Mouse (Mus musculus) CH12.LX (cell line): ENCODE measurements around the gene Trim7. TPM values are rescaled to one million over a fixed set of nuclear protein-coding genes. Genes with fewer than 3 reads are reported as not detected.
"Not testable (repeated sequence)": the region's sequence is repeated elsewhere in the genome, so short reads cannot be mapped to it uniquely, and the experiment has no call there.

ENCODE experiments used
- DNase-seq: peaks from one replicate; pipeline ENCODE4 v3.0.0-alpha.2; 2013; ENCODE audit errors: extremely low read depth
- H3K27ac ChIP-seq: 2 replicates; pipeline ENCODE4 v1.5.1; 2012; ENCODE audit warnings: low read depth, mild to moderate bottlenecking, control low read depth, moderate library complexity; ENCODE audit not compliant: insufficient read depth
- H3K27me3 ChIP-seq: replicated peaks from 2 replicates; pipeline ENCODE3; 2012; ENCODE audit warnings: inconsistent platforms
- H3K36me3 ChIP-seq, 2 experiments: replicated peaks in 1 of 2; 2 replicates each; pipeline versions ENCODE3 to v1.6.1; 2012; ENCODE audit warnings: inconsistent platforms in 1 of 2, low read length in 1 of 2, mild to moderate bottlenecking in 1 of 2, mixed read lengths in 1 of 2, moderate library complexity in 1 of 2; ENCODE audit not compliant: control insufficient read depth in 1 of 2, insufficient read depth in 1 of 2
- H3K4me1 ChIP-seq, 2 experiments: 2 replicates each; pipeline ENCODE4 v1.6.1; 2012; ENCODE audit warnings: inconsistent platforms in 1 of 2, moderate library complexity in 1 of 2; ENCODE audit not compliant: insufficient read depth in 2 of 2, control insufficient read depth in 1 of 2
- H3K4me2 ChIP-seq: 2 replicates; pipeline ENCODE4 v1.6.1; 2012; ENCODE audit warnings: low read depth, mild to moderate bottlenecking, control low read depth; ENCODE audit not compliant: poor library complexity, insufficient read depth, severe bottlenecking
- H3K4me3 ChIP-seq, 3 experiments: fragments of 150-350 bp in 1 of 3; sonication (generic) in 1 of 3; replicated peaks in 1 of 3; 2 replicates each; pipeline versions ENCODE3 to v1.5.1; 2011 to 2012; ENCODE audit warnings: low read depth in 2 of 3, low read length in 2 of 3, mild to moderate bottlenecking in 2 of 3, moderate library complexity in 2 of 3, control low read depth in 1 of 3, improper control_type of control experiment in 1 of 3, inconsistent platforms in 1 of 3, mixed read lengths in 1 of 3; ENCODE audit not compliant: poor library complexity in 1 of 3
- H3K79me2 ChIP-seq: replicated peaks from 2 replicates; pipeline ENCODE4 v1.6.1; 2012; ENCODE audit warnings: mild to moderate bottlenecking, moderate library complexity; ENCODE audit not compliant: control insufficient read depth, poor library complexity, insufficient read depth, severe bottlenecking; ENCODE audit errors: extremely low read depth
- H3K9ac ChIP-seq: 2 replicates; pipeline ENCODE4 v1.6.1; 2012; ENCODE audit warnings: low read depth, mild to moderate bottlenecking, control low read depth, moderate library complexity; ENCODE audit not compliant: insufficient read depth
- H3K9me3 ChIP-seq: replicated peaks from 2 replicates; pipeline ENCODE3; 2012; ENCODE audit warnings: low read length, inconsistent platforms, mixed read lengths
- BHLHE40 ChIP-seq: IDR thresholded peaks from 2 replicates; pipeline ENCODE4 v1.6.1; 2011; ENCODE audit warnings: mild to moderate bottlenecking, low read depth, low read length, improper control_type of control experiment
- CHD1 ChIP-seq: IDR thresholded peaks from 2 replicates; pipeline ENCODE4 v1.6.1; 2012; ENCODE audit warnings: low read depth, low read length, improper control_type of control experiment, inconsistent platforms
- CHD2 ChIP-seq: IDR thresholded peaks from 2 replicates; pipeline ENCODE4 v1.6.1; 2011; ENCODE audit warnings: low read length, improper control_type of control experiment
- ELF1 ChIP-seq: IDR thresholded peaks from 2 replicates; pipeline ENCODE4 v1.6.1; 2014; ENCODE audit warnings: low read depth, mild to moderate bottlenecking, inconsistent platforms, low read length, improper control_type of control experiment
- EP300 ChIP-seq: IDR thresholded peaks from 2 replicates; pipeline ENCODE4 v1.6.1; 2011; ENCODE audit warnings: low read length, improper control_type of control experiment
- ETS1 ChIP-seq: conservative IDR thresholded peaks from 2 replicates; pipeline ENCODE4 v1.6.1; 2012; ENCODE audit warnings: low read depth, mild to moderate bottlenecking, inconsistent platforms, low read length, improper control_type of control experiment, moderate library complexity
- IRF4 ChIP-seq: IDR thresholded peaks from 2 replicates; pipeline ENCODE4 v1.6.1; 2014; ENCODE audit warnings: low read depth, mild to moderate bottlenecking, inconsistent platforms, low read length, improper control_type of control experiment
- JUN ChIP-seq: IDR thresholded peaks from 2 replicates; pipeline ENCODE4 v1.6.1; 2011; ENCODE audit warnings: low read depth, mild to moderate bottlenecking, low read length, improper control_type of control experiment, moderate library complexity; ENCODE audit not compliant: insufficient read depth
- JUND ChIP-seq: conservative IDR thresholded peaks from 2 replicates; pipeline ENCODE4 v1.6.1; 2011; ENCODE audit warnings: low read depth, low read length, improper control_type of control experiment
- KAT2A ChIP-seq: IDR thresholded peaks from 2 replicates; pipeline ENCODE4 v1.6.1; 2012; ENCODE audit warnings: low read length, improper control_type of control experiment, inconsistent platforms; ENCODE audit not compliant: insufficient replicate concordance
- MAFK ChIP-seq: IDR thresholded peaks from 2 replicates; pipeline ENCODE4 v1.6.1; 2011; ENCODE audit warnings: low read length, improper control_type of control experiment; ENCODE audit not compliant: insufficient replicate concordance
- MAX ChIP-seq: IDR thresholded peaks from 2 replicates; pipeline ENCODE4 v1.6.1; 2011; ENCODE audit warnings: low read length, improper control_type of control experiment
- MAZ ChIP-seq: IDR thresholded peaks from 2 replicates; pipeline ENCODE4 v1.6.1; 2012; ENCODE audit warnings: low read depth, mild to moderate bottlenecking, inconsistent platforms, low read length, improper control_type of control experiment, moderate library complexity
- MEF2A ChIP-seq: IDR thresholded peaks from 2 replicates; pipeline ENCODE4 v1.6.1; 2014; ENCODE audit warnings: low read depth, mild to moderate bottlenecking, inconsistent platforms, low read length, improper control_type of control experiment, borderline replicate concordance
- MXI1 ChIP-seq: IDR thresholded peaks from 2 replicates; pipeline ENCODE4 v1.6.1; 2011; ENCODE audit warnings: mild to moderate bottlenecking, low read depth, low read length, improper control_type of control experiment
- MYC ChIP-seq: IDR thresholded peaks from 2 replicates; pipeline ENCODE4 v1.6.1; 2011; ENCODE audit warnings: low read depth, mild to moderate bottlenecking, improper control_type of control experiment, low read length
- NELFE ChIP-seq: IDR thresholded peaks from 2 replicates; pipeline ENCODE4 v1.6.1; 2011; ENCODE audit warnings: low read depth, low read length, improper control_type of control experiment
- NRF1 ChIP-seq: IDR thresholded peaks from 2 replicates; pipeline ENCODE4 v1.6.1; 2014; ENCODE audit warnings: low read depth, mild to moderate bottlenecking, inconsistent platforms, low read length, improper control_type of control experiment, moderate library complexity
- RCOR1 ChIP-seq: conservative IDR thresholded peaks from 2 replicates; pipeline ENCODE4 v1.6.1; 2012; ENCODE audit warnings: low read depth, mild to moderate bottlenecking, inconsistent platforms, low read length, improper control_type of control experiment
- SIN3A ChIP-seq: IDR thresholded peaks from 2 replicates; pipeline ENCODE4 v1.6.1; 2012; ENCODE audit warnings: low read length, improper control_type of control experiment, inconsistent platforms
- SMC3 ChIP-seq: IDR thresholded peaks from 2 replicates; pipeline ENCODE4 v1.6.1; 2011; ENCODE audit warnings: low read depth, low read length, improper control_type of control experiment
- TBP ChIP-seq: conservative IDR thresholded peaks from 2 replicates; pipeline ENCODE4 v1.6.1; 2011; ENCODE audit warnings: low read depth, low read length, improper control_type of control experiment
- TCF12 ChIP-seq: IDR thresholded peaks from 2 replicates; pipeline ENCODE4 v1.6.1; 2014; ENCODE audit warnings: low read depth, mild to moderate bottlenecking, inconsistent platforms, low read length, improper control_type of control experiment
- UBTF ChIP-seq: IDR thresholded peaks from 2 replicates; pipeline ENCODE4 v1.6.1; 2012; ENCODE audit warnings: low read depth, mild to moderate bottlenecking, inconsistent platforms, low read length, improper control_type of control experiment, moderate library complexity
- ZNF384 ChIP-seq: IDR thresholded peaks from 2 replicates; pipeline ENCODE4 v1.6.1; 2012; ENCODE audit warnings: low read depth, low read length, improper control_type of control experiment, inconsistent platforms
- dilution Hi-C: fragments of 300-500 bp; cut with MboI; formaldehyde crosslinking; loops from 2 replicates; pipeline ENCODE4 v1.14.3; 2020; ENCODE audit warnings: low sequenced_read_pairs; ENCODE audit not compliant: extremely low pct_unique_long_range_greater_than_20kb, extremely low pct_ligation_motif_present
- in situ Hi-C: fragments of 300-500 bp; cut with MboI; formaldehyde crosslinking; loops from 3 replicates; pipeline ENCODE4 v1.14.3; 2019; ENCODE audit warnings: low sequenced_read_pairs, low pct_ligation_motif_present, low pct_unique_long_range_greater_than_20kb, mixed read lengths
- polyA plus RNA-seq: library from polyadenylated mRNA; unstranded; fragments of >175 nt; gene quantifications from 2 replicates; pipeline ENCODE4 v1.2.1, GENCODE M21; 2012; ENCODE audit warnings: low read depth; ENCODE audit not compliant: insufficient read length
- total RNA-seq, 2 experiments: library from RNA; depleted of rRNA; stranded (reverse); fragments of 300-350 nt in 1 of 2; fragments of >200 nt in 1 of 2; gene quantifications; 2 replicates each; pipeline ENCODE4 v1.2.3; 2012 to 2014

The Trim7 gene
- total and polyA plus RNA-seq, 3 experiments = 9.2 to 34.6 (median 15.1) TPM

DNA sequence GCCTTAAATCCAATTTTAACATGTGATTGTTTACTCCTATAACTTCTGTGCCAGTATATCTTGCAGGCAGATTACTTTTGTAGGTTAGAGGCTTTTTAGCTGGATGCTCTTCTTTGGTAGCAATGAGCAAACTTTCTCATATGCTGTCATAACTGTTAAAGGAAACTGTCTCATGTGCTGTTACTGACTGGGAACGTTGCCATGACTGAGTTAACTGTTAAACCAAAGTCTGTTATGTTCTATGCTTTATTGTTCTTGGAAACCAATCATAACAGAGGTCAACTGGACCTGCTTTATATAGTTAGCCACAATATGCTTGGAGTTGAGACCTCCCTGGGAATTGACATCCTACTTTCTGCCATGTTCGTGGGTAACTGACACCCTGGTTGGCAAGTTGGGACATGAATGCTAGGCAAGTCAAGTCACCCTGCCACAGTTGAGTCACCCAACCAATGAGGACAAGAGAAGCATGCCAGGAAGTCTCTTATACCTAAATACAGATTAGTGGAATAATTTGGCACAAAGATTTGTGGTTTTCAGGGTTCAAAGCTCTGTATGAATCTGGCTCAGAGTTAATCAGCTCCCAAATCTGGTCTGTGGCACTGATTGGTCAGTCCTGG, 73.0 kb downstream of the Trim7 start:
- Histone ChIP-seq H3K4me1 (peaks cover 26 to 78% of the 10 kb centered on the region in 2 experiments), H3K36me3 (no peaks in the 10 kb centered on the region), H3K27me3 (no peaks in the 10 kb centered on the region), H3K9ac (no peak overlapping the region), H3K9me3 (no peaks in the 10 kb centered on the region), H3K27ac (peak overlapping the region; percentile 46; the same call in 1 of the 2 replicates), H3K4me3 (no peak overlapping the region), H3K79me2 (no peaks in the 10 kb centered on the region)
- DNase-seq = peak; percentile 27
- in situ Hi-C loops (no loop called here), dilution Hi-C loops (no loop called here)
- no peak for TF ChIP-seq SMC3
- peak; percentile 93 for TF ChIP-seq CHD1
- TF ChIP-seq JUN = no peak
- no peak for TF ChIP-seq UBTF
- peak; percentile 19; the same call in 1 of the 2 replicates for TF ChIP-seq CHD2
- no peak for TF ChIP-seq NRF1
- no peak for TF ChIP-seq TCF12
- no peak for TF ChIP-seq MYC
- 0 out of 2 replicates have a peak, but pooled peaks have one; percentile 33 for TF ChIP-seq IRF4
- TF ChIP-seq EP300 = peak; percentile 42; the same call in 1 of the 2 replicates
- TF ChIP-seq ETS1 = 0 out of 2 replicates have a peak, but pooled peaks have one; percentile 11
- TF ChIP-seq, all 38 proteins: peak for 5
- no peak overlapping the region; the same call in 1 of the 2 replicates for H3K4me2 ChIP-seq

DNA sequence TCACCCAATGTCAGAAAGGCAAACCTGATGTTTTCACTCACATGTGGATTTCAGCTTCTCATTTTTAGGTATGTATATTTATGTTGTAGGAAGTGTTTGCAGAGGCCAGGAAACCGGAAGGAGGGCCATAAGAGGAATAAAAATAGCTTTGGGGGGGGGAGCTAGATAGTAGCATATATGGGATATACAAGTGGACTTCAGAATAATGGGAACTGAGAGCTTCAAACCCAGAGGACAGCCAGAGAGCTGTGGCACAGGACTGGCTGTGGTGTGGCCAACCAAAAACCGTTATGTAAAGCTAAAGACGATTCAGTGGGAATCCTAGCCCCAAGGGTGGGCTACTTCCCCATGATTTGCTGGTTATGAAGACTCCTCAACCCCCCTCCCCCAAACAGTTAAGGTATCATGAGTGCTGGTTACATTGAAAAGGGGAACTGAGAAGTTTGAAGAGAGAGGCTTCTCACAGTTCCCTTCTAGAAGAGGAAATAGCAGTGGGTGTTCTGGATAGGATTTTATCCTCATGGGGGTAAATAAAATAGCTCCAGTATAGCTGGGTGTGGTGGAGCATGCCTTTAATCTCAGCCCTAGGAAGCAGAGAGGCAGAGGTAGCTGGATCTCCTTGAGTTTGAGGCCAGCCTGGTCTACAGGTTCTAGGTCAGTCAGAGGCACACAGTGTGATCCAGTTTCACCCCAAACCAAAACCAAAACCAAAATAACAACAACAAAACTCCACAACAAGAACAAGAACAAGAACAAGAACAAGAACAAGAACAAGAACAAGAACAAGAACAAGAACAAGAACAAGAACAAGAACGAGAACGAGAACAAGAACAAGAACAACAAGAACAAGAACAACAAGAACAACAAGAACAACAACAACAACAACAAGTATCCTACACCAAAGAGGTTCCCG, 75.0 kb downstream of the Trim7 start:
- peak overlapping the region; percentile 62 for H3K9ac ChIP-seq
- H3K27me3 ChIP-seq, H3K36me3 ChIP-seq, in situ Hi-C loops, H3K9me3 ChIP-seq, H3K79me2 ChIP-seq, dilution Hi-C loops: not testable (repeated sequence)
- peak overlapping the region; percentile 27 to 68 (median 38) for H3K4me3 ChIP-seq
- H3K4me1 ChIP-seq = peaks cover 26 to 71% of the 10 kb centered on the region in 2 experiments
- peak overlapping the region; percentile 100 for H3K4me2 ChIP-seq
- TF ChIP-seq CHD2 (peak; percentile 91), TCF12 (peak; percentile 83), ELF1 (0 out of 2 replicates have a peak, but pooled peaks have one; percentile 51), MEF2A (peak; percentile 80), BHLHE40 (peak; percentile 78), IRF4 (peak; percentile 97), NELFE (0 out of 2 replicates have a peak, but pooled peaks have one; percentile 36), JUN (0 out of 2 replicates have a peak, but pooled peaks have one; percentile 23), ETS1 (peak; percentile 88), TBP (0 out of 2 replicates have a peak, but pooled peaks have one; percentile 18), SMC3 (peak; percentile 13; the same call in 1 of the 2 replicates), JUND (peak; percentile 67), MAZ (peak; percentile 82), EP300 (peak; percentile 98), MXI1 (peak; percentile 50; the same call in 1 of the 2 replicates), SIN3A (peak; percentile 83), MYC (peak; percentile 81), MAX (peak; percentile 61; the same call in 1 of the 2 replicates), ZNF384 (0 out of 2 replicates have a peak, but pooled peaks have one; percentile 15), MAFK (peak; percentile 72; the same call in 1 of the 2 replicates), UBTF (0 out of 2 replicates have a peak, but pooled peaks have one; percentile 6), RCOR1 (peak; percentile 92), KAT2A (0 out of 2 replicates have a peak, but pooled peaks have one; percentile 40)
- peak; percentile 93 for DNase-seq
- H3K27ac ChIP-seq = peak overlapping the region; percentile 94
